Mouse (Mus musculus) myocyte (in vitro differentiated cells): Measurements from ENCODE around the gene Pfdn6. TPM values are rescaled to one million over a fixed set of nuclear protein-coding genes. Genes with fewer than 3 reads are reported as not detected.

Experiments
- H3K27me3 ChIP-seq: one replicate; pipeline ENCODE4 v1.6.1; 2011; ENCODE audit not compliant: control insufficient read depth, insufficient read depth, insufficient read length
- H3K36me3 ChIP-seq: one replicate; pipeline ENCODE4 v1.6.1; 2011; ENCODE audit not compliant: control insufficient read depth, insufficient read depth
- H3K4me2 ChIP-seq: one replicate; pipeline ENCODE4 v1.6.1; 2011; ENCODE audit warnings: low read depth, control low read depth
- H3K4me3 ChIP-seq: one replicate; pipeline ENCODE4 v1.5.1; 2011; ENCODE audit warnings: mild to moderate bottlenecking, control low read depth, moderate library complexity
- H3K79me2 ChIP-seq: one replicate; pipeline ENCODE4 v1.6.1; 2011; ENCODE audit not compliant: control insufficient read depth, insufficient read depth
- H3ac ChIP-seq: one replicate; pipeline ENCODE4 v1.6.1; 2011; ENCODE audit not compliant: control insufficient read depth, insufficient read length
- CEBPB ChIP-seq: IDR thresholded peaks from 2 replicates; pipeline ENCODE4 v1.6.1; 2011; ENCODE audit warnings: mild to moderate bottlenecking, moderate library complexity; ENCODE audit not compliant: poor library complexity, insufficient read depth, severe bottlenecking
- E2F4 ChIP-seq: IDR thresholded peaks from one replicate; pipeline ENCODE4 v1.6.1; 2011; ENCODE audit warnings: mild to moderate bottlenecking, control low read depth, moderate library complexity; ENCODE audit not compliant: insufficient read depth
- MAX ChIP-seq: IDR thresholded peaks from one replicate; pipeline ENCODE4 v1.6.1; 2011; ENCODE audit warnings: low read depth, mild to moderate bottlenecking, control low read depth
- MYOD1 ChIP-seq, 3 experiments: IDR thresholded peaks; one replicate each; pipeline ENCODE4 v1.6.1; 2011; ENCODE audit warnings: control low read depth in 2 of 3, low read depth in 2 of 3, mild to moderate bottlenecking in 2 of 3, moderate library complexity in 1 of 3; ENCODE audit not compliant: insufficient read length in 2 of 3, control insufficient read depth in 1 of 3
- MYOG ChIP-seq, 3 experiments: IDR thresholded peaks; one replicate each; pipeline ENCODE4 v1.6.1; 2011; ENCODE audit warnings: control low read depth in 2 of 3, low read depth in 2 of 3, mild to moderate bottlenecking in 2 of 3; ENCODE audit not compliant: insufficient read length in 2 of 3, control insufficient read depth in 1 of 3, insufficient read depth in 1 of 3
- POLR2A ChIP-seq: IDR thresholded peaks from one replicate; pipeline ENCODE4 v1.6.1; 2011; ENCODE audit warnings: low read depth, mild to moderate bottlenecking, control low read depth, moderate library complexity; ENCODE audit not compliant: insufficient read length
- POLR2AphosphoS2 ChIP-seq: IDR thresholded peaks from one replicate; pipeline ENCODE4 v1.6.1; 2011; ENCODE audit warnings: low read depth, control low read depth; ENCODE audit not compliant: insufficient read length
- REST ChIP-seq: IDR thresholded peaks from one replicate; pipeline ENCODE4 v1.6.1; 2011; ENCODE audit warnings: mild to moderate bottlenecking, control low read depth, moderate library complexity; ENCODE audit not compliant: insufficient read depth, insufficient read length
- SRF ChIP-seq: IDR thresholded peaks from one replicate; pipeline ENCODE4 v1.6.1; 2011; ENCODE audit warnings: low read depth; ENCODE audit not compliant: control insufficient read depth, insufficient read length
- TCF12 ChIP-seq: IDR thresholded peaks from one replicate; pipeline ENCODE4 v1.6.1; 2011; ENCODE audit warnings: mild to moderate bottlenecking, control low read depth; ENCODE audit not compliant: poor library complexity, insufficient read depth, severe bottlenecking
- TCF3 ChIP-seq: IDR thresholded peaks from one replicate; pipeline ENCODE4 v1.6.1; 2011; ENCODE audit warnings: low read depth, control low read depth; ENCODE audit not compliant: insufficient read length
- USF1 ChIP-seq: IDR thresholded peaks from one replicate; pipeline ENCODE4 v1.6.1; 2011; ENCODE audit warnings: low read depth, mild to moderate bottlenecking, control low read depth, moderate library complexity
- polyA plus RNA-seq: library from polyadenylated mRNA; unstranded; fragments of >200 nt; fragmentation: generic; extraction: Trizol; gene quantifications from one replicate; pipeline ENCODE4 v1.2.1, GENCODE M21; 2012; ENCODE audit warnings: missing spikeins

The Pfdn6 gene
- polyA plus RNA-seq, 1 experiment = 110 TPM

GRCm38 (mm10) chr17:33968927-33969326, 28.8 kb upstream of the Pfdn6 start:
- H3K27me3 ChIP-seq = no peaks in the 10 kb centered on the region
- no peak overlapping the region for H3K4me3 ChIP-seq
- H3K79me2 ChIP-seq = no peaks in the 10 kb centered on the region
- H3K4me2 ChIP-seq = no peak overlapping the region
- H3ac ChIP-seq = no peak overlapping the region
- no peaks in the 10 kb centered on the region for H3K36me3 ChIP-seq
- TF ChIP-seq USF1 (peak; percentile 78), TCF12 (no peak)

DNA sequence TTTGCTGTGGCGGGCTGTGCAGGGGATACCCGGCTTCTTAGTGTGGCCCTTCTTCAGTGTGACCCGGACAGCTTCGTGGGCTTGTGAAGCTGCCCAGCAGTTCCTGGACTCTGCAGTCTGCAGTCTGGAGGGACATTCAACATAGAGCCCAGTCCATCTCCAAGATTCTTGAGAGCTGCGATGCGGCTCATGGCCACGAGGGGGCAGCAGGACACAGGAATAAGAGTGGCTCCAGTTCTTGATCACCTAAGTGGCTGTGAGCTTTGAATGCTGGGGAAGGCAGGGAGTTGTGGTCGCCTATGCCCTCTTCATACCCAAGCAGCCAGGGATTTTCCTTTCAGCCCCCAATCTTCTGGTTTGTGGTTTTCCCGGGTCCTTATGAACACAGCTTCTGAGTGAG, 28.3 kb upstream of the Pfdn6 start:
- Histone ChIP-seq H3K36me3 (no peaks in the 10 kb centered on the region), H3K79me2 (no peaks in the 10 kb centered on the region), H3K4me3 (no peak overlapping the region), H3K27me3 (no peaks in the 10 kb centered on the region), H3ac (no peak overlapping the region), H3K4me2 (no peak overlapping the region)
- TF ChIP-seq REST (no peak), SRF (no peak), MYOD1 (IDR thresholded peaks at IDR 0.05; ENCODE audit: control insufficient read depth in 1 of 3, insufficient read length in 2 of 3, low read depth in 2 of 3) (no peak), MYOG (IDR thresholded peaks at IDR 0.05; ENCODE audit: control insufficient read depth in 1 of 3, insufficient read depth in 1 of 3, insufficient read length in 2 of 3, low read depth in 2 of 3) (no peak), MAX (no peak), POLR2AphosphoS2 (no peak), POLR2A (no peak), TCF3 (no peak), E2F4 (no peak), TCF12 (no peak), CEBPB (no peak), USF1 (no peak)

- Histone ChIP-seq H3ac (no peak overlapping the region), H3K27me3 (no peaks in the 10 kb centered on the region), H3K36me3 (no peaks in the 10 kb centered on the region), H3K4me3 (no peak overlapping the region), H3K4me2 (no peak overlapping the region), H3K79me2 (no peaks in the 10 kb centered on the region)
- no peak for TF ChIP-seq MYOG (IDR thresholded peaks at IDR 0.05; ENCODE audit: control insufficient read depth in 1 of 3, insufficient read depth in 1 of 3, insufficient read length in 2 of 3, low read depth in 2 of 3)
- TF ChIP-seq MYOD1 (IDR thresholded peaks at IDR 0.05; ENCODE audit: control insufficient read depth in 1 of 3, insufficient read length in 2 of 3, low read depth in 2 of 3) = no peak
- no peak for TF ChIP-seq POLR2AphosphoS2
- no peak for TF ChIP-seq CEBPB
- TF ChIP-seq E2F4 = no peak
- no peak for TF ChIP-seq REST
These were observed 25.9 kb upstream of the Pfdn6 start for GRCm38 (mm10) chr17:33965846-33966550.

DNA sequence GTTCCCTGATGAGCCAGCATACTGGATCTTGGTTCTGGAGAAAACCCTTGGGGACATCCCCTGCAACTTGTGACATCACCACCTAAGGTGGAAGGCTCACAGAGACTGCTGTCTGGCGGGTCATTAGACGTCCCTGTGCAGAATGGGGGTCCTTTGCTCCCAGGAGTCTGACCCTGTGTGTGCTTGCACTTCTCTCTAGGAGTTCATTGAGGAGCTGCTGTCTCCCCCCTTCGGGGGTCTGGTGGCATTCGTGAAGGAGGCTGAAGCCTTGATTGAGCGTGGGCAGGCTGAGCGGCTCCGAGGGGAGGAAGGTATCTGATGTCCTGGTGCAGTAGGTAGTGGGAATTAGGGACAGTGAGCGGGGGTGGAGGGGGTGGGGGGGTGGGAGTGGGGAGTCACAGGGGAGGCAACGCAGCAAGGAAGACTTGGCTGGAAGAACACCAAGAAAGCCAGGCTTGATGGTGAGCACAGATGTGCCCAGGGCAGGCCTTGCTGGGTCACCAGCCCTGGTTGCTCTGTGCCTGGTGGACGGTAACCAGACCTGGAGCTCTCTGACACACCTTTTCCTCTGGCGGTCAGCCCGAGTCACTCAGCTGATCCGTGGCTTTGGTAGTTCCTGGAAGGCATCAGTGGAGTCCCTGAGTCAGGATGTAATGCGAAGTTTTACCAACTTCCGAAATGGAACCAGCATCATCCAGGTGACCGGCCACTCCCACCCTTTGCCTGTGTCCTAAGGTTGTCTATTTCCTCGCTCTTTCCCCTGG, 25.1 kb upstream of the Pfdn6 start:
- Histone ChIP-seq H3K79me2 (no peaks in the 10 kb centered on the region), H3K27me3 (no peaks in the 10 kb centered on the region), H3K4me3 (no peak overlapping the region), H3K4me2 (no peak overlapping the region), H3K36me3 (no peaks in the 10 kb centered on the region), H3ac (no peak overlapping the region)
- TF ChIP-seq TCF12 (no peak), MYOD1 (IDR thresholded peaks at IDR 0.05; ENCODE audit: control insufficient read depth in 1 of 3, insufficient read length in 2 of 3, low read depth in 2 of 3) (no peak), TCF3 (no peak), POLR2A (no peak), SRF (no peak), REST (no peak), MYOG (IDR thresholded peaks at IDR 0.05; ENCODE audit: control insufficient read depth in 1 of 3, insufficient read depth in 1 of 3, insufficient read length in 2 of 3, low read depth in 2 of 3) (no peak), MAX (no peak), CEBPB (no peak), E2F4 (no peak), USF1 (no peak), POLR2AphosphoS2 (no peak)

- TF ChIP-seq MAX = no peak
- H3ac ChIP-seq = no peak overlapping the region
- no peak overlapping the region for H3K4me2 ChIP-seq
- H3K36me3 ChIP-seq = no peaks in the 10 kb centered on the region
- no peaks in the 10 kb centered on the region for H3K27me3 ChIP-seq
- H3K4me3 ChIP-seq = no peak overlapping the region
- H3K79me2 ChIP-seq = no peaks in the 10 kb centered on the region
These were observed 22.7 kb upstream of the Pfdn6 start for GRCm38 (mm10) chr17:33962876-33963275.
